Mouse (Mus musculus): ENCODE measurements at regions not wholly inside any gene's neighbourhood (a gene's known extent, or its start where the extent isn't known, plus 50 kb on each side); places are given as distances from the start of the nearest gene placed in this dataset.
A peak's percentile ranks its signal among the peaks of the same experiment; 100 is the strongest.

DNA sequence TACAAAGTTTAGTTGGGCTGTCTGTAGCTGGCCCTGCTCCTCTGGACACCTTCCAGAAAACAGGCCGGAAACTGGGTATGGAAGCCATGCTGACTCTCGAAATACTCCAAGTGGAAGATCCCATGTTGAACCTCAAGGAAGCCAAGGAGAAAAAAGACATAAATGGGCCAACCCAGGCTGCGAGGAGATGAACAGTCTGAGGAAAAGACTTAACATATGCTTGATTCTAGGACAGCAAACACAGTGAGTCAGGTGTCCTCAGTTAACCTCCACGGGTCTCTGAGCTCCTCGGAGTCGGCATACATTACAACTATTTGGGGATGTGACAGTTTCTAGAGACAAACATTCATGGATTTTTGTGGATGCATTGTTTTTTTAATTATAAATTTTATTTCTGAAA, 60.0 kb upstream of the Msi2 start:
- DNase-seq (ENCODE audit: extremely low spot score, low spot score): no peak

DNA sequence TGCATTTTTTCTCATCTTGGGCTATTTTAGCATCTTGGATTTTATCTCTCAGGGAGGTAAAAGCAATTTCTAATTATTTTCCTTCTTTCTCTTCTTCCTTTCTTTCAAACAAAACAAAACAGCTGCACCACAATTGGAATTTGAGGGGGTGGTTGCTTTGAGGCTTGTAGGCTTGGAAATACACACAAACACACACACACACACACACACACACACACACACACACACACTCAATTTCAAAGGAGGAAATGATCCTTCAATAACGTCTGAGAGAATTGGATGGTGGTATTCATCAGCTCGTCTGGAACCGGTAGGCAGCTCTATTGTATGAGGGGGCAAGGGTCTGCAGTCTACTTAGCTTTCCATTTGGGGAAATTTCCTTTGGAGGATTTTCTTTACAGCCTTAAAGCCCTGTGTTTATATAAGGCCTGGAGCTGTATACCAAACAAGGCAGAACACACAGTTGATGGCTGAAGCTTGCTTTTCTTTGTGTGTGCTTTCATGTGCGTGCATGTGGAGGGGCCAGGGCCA, 56.2 kb upstream of the Msi2 start:
- peak; percentile 22 for DNase-seq (ENCODE audit: extremely low spot score, low spot score)

DNA sequence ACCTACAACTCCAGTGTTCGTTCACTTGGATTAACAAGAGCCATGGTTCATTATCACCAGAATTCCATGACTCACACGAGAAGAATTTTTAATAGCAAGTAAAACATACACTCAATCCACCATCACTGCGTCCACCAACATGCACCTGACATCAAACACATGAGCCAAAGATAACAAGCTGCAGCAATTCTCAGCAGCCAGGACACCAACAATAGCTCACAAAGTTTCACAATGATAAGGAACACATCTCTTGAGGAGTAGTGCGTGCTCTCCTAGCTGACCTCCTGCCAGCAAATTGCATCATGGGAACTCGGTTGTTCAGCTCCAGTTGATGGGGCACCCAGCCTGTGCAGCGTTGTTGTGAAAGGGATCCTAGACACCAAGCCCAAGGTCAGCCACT, 55.6 kb upstream of the Msi2 start:
- no peak for DNase-seq (ENCODE audit: extremely low spot score, low spot score)

DNA sequence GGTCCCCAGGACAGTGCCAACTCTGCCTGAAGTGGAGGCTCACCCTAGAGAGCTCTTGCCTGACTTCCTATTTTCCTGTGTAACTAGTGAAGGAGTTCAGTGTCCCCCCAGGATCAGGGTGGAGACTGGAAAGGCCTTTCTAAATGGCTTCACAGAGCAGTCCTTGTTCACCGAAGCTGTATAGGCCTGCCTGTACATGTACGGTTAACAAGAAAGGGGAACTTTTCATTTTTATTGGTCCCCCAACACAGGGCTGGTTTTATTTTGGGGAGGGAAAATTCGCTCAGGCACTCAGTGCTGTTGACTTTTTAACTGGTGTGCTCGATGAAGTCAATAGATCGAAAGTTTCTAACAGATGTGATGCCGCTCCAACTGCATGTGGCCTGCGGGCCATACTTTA, 52.1 kb upstream of the Msi2 start:
- DNase-seq (ENCODE audit: extremely low spot score, low spot score): no peak

Measured in neural tube, embryonic 10.5 days (tissue).